ENCODE assay signal across 27 mouse cellular contexts in the genomic region with DNA sequence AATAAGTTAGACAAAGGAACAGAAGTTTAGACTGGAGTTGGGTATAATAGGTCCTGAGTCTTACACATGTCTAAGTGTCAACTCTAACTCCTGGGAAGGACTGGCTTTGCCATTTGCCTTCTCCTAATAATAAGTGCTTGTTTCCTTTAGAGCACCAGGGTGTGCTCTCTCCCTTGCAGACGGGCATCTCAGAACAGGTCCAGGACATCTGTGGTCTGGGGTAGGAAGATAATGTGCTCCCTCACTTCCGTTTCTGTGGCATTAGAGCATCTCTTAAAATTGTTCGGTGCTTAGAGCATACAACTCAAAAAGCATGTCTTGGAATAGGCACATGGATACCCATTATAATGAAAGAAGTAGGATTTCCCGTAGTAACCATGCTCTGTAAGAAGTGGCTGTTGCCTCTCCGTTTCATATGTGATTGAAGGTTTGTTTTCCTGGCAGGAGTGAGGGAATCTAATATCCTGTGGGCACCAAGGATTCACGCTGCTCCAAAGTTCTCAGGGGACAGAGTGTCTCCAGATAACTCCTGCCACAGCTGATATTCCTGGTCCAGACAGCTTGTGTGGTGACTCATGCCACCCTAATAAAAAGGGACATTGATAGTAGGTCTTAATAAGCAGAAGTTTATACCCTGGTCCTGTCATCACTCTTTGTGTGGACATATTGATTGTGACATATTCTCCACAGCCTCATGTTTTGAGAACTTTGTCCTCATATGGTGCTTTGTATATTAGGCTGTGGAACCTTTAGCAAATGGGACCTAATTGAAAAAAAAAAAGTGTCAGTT. TPM values are rescaled to one million over a fixed set of nuclear protein-coding genes. Genes with fewer than 3 reads are reported as not detected.
DNase-seq lines count a peak whose midpoint lies in the region; ATAC-seq and TF ChIP-seq lines count a peak whose summit lies in the region.
"Had no signal": no experiment of that assay in that cellular context is flagged by ENCODE, and none has a peak within 500 bp of the region (broad histone marks: within the 10 kb centered on the region; RNA-seq: fewer than 3 reads in every experiment).

No protein-coding gene starts in this region.

- H3K36me3 ChIP-seq in liver, postnatal 0 days (replicated peaks; ENCODE audit: insufficient read depth, low read length) = no peaks in the 10 kb centered on the region
- H3K36me3 ChIP-seq in liver, embryonic 12.5 days = no peaks in the 10 kb centered on the region
- H3K36me3 ChIP-seq in MEL (ENCODE audit: control insufficient read depth in 1 of 2, insufficient read depth in 2 of 2, low read length in 2 of 2) = no peaks in the 10 kb centered on the region
- no peaks in the 10 kb centered on the region for H3K36me3 ChIP-seq in midbrain, postnatal 0 days (ENCODE audit: insufficient read depth, low read length)
- no peaks in the 10 kb centered on the region for H3K36me3 ChIP-seq in limb, embryonic 10.5 days
- H3K36me3 ChIP-seq: embryonic facial prominence, embryonic 12.5 days; forebrain, embryonic 15.5 days; limb, embryonic 12.5 days; liver, embryonic 15.5 days; midbrain, embryonic 10.5 days had no signal

- no peaks in the 10 kb centered on the region for H3K79me2 ChIP-seq in MEL (ENCODE audit: control insufficient read depth, insufficient read depth, low read length, poor library complexity)

- TF ChIP-seq CTCF in liver, postnatal 0 days (IDR thresholded peaks at IDR 0.05; ENCODE audit: low read depth) = peak; percentile 29; the same call in 1 of the 2 replicates
- no peak; a peak in 1 of 6 replicates for TF ChIP-seq CTCF in MEL (IDR thresholded peaks at IDR 0.05 in 2 of 3, conservative IDR thresholded peaks at IDR 0.05 in 1 of 3; ENCODE audit: control insufficient read depth in 1 of 3, insufficient read depth in 1 of 3, low read depth in 2 of 3, low read length in 3 of 3, poor library complexity in 1 of 3, severe bottlenecking in 1 of 3)
- no peak for TF ChIP-seq CTCF in midbrain, postnatal 0 days (IDR thresholded peaks at IDR 0.05)

- TF ChIP-seq EP300 in liver, postnatal 0 days (IDR thresholded peaks at IDR 0.05; ENCODE audit: low read depth) = no peak
- no peak for TF ChIP-seq EP300 in MEL (IDR thresholded peaks at IDR 0.05; ENCODE audit: low read depth in 1 of 2, low read length in 2 of 2)

- no peaks in the 10 kb centered on the region for H3K9me3 ChIP-seq in liver, postnatal 0 days (ENCODE audit: low read length)
- no peaks in the 10 kb centered on the region for H3K9me3 ChIP-seq in liver, embryonic 12.5 days (replicated peaks)
- H3K9me3 ChIP-seq in MEL (replicated peaks; ENCODE audit: insufficient read depth, low read length) = no peaks in the 10 kb centered on the region
- no peaks in the 10 kb centered on the region for H3K9me3 ChIP-seq in midbrain, postnatal 0 days (ENCODE audit: low read length)
- H3K9me3 ChIP-seq in limb, embryonic 10.5 days (replicated peaks) = no peaks in the 10 kb centered on the region
- H3K9me3 ChIP-seq: embryonic facial prominence, embryonic 12.5 days; forebrain, embryonic 15.5 days; limb, embryonic 12.5 days; liver, embryonic 15.5 days; midbrain, embryonic 10.5 days had no signal

- peak; percentile 18 for TF ChIP-seq RAD21 in MEL (IDR thresholded peaks at IDR 0.05; ENCODE audit: low read depth, low read length)

- H3K27ac ChIP-seq in liver, postnatal 0 days (ENCODE audit: low read depth) = no peak overlapping the region
- H3K27ac ChIP-seq in liver, embryonic 12.5 days = no peak overlapping the region
- H3K27ac ChIP-seq in MEL (ENCODE audit: control insufficient read depth, low read depth, low read length) = no peak overlapping the region
- H3K27ac ChIP-seq in midbrain, postnatal 0 days (ENCODE audit: low read depth, low read length) = no peak overlapping the region
- no peak overlapping the region for H3K27ac ChIP-seq in limb, embryonic 10.5 days
- H3K27ac ChIP-seq: embryonic facial prominence, embryonic 12.5 days; forebrain, embryonic 15.5 days; limb, embryonic 12.5 days; liver, embryonic 15.5 days; midbrain, embryonic 10.5 days had no signal

- no peak overlapping the region for H3K9ac ChIP-seq in liver, postnatal 0 days (replicated peaks)
- no peak overlapping the region for H3K9ac ChIP-seq in liver, embryonic 12.5 days
- no peak overlapping the region for H3K9ac ChIP-seq in MEL (ENCODE audit: control insufficient read depth, low read depth, low read length, poor library complexity, severe bottlenecking)
- H3K9ac ChIP-seq in midbrain, postnatal 0 days (replicated peaks; ENCODE audit: low read length, poor library complexity, severe bottlenecking) = no peak overlapping the region
- H3K9ac ChIP-seq: embryonic facial prominence, embryonic 12.5 days; forebrain, embryonic 15.5 days; limb, embryonic 12.5 days; liver, embryonic 15.5 days had no signal

- no peak overlapping the region for H3K4me3 ChIP-seq in liver, postnatal 0 days (ENCODE audit: low read depth, low read length)
- no peak overlapping the region for H3K4me3 ChIP-seq in liver, embryonic 12.5 days
- no peak overlapping the region for H3K4me3 ChIP-seq in MEL (ENCODE audit: control insufficient read depth in 1 of 2, insufficient read depth in 1 of 2, low read depth in 2 of 2, low read length in 2 of 2)
- H3K4me3 ChIP-seq in midbrain, postnatal 0 days (ENCODE audit: low read depth, low read length) = no peak overlapping the region
- no peak overlapping the region for H3K4me3 ChIP-seq in limb, embryonic 10.5 days
- H3K4me3 ChIP-seq: embryonic facial prominence, embryonic 12.5 days; erythroblast, embryonic 14.5 days; forebrain, embryonic 15.5 days; limb, embryonic 12.5 days; liver, embryonic 15.5 days; midbrain, embryonic 10.5 days had no signal

- no peaks in the 10 kb centered on the region for H3K27me3 ChIP-seq in liver, postnatal 0 days (ENCODE audit: insufficient read depth, low read length)
- H3K27me3 ChIP-seq in liver, embryonic 12.5 days (replicated peaks) = no peaks in the 10 kb centered on the region
- no peaks in the 10 kb centered on the region; a peak in 1 of 4 replicates for H3K27me3 ChIP-seq in MEL (ENCODE audit: control insufficient read depth in 1 of 2, insufficient read depth in 2 of 2, low read length in 2 of 2)
- H3K27me3 ChIP-seq in midbrain, postnatal 0 days (ENCODE audit: insufficient read depth, low read length) = no peaks in the 10 kb centered on the region
- no peaks in the 10 kb centered on the region for H3K27me3 ChIP-seq in limb, embryonic 10.5 days (ENCODE audit: low read depth, poor library complexity, severe bottlenecking)
- H3K27me3 ChIP-seq: embryonic facial prominence, embryonic 12.5 days; forebrain, embryonic 15.5 days; limb, embryonic 12.5 days; liver, embryonic 15.5 days had no signal

- 57% methylated on average over 6 of the region's 6 CpGs for WGBS in liver, postnatal 0 days (ENCODE audit: insufficient replicate concordance)
- WGBS in liver, embryonic 12.5 days (ENCODE audit: insufficient replicate concordance) = 37% methylated on average over 6 of the region's 6 CpGs
- 83% methylated on average over 6 of the region's 6 CpGs for WGBS in midbrain, postnatal 0 days
- 84% methylated on average over 6 of the region's 6 CpGs for WGBS in limb, embryonic 10.5 days

- no peak for TF ChIP-seq POLR2A in MEL (IDR thresholded peaks at IDR 0.05; ENCODE audit: control insufficient read depth in 1 of 2, insufficient read depth in 1 of 2, low read depth in 1 of 2, low read length in 2 of 2, poor library complexity in 1 of 2)

- H3K4me1 ChIP-seq in liver, postnatal 0 days (ENCODE audit: insufficient read depth) = peaks cover 9% of the 10 kb centered on the region; the same call in 1 of the 2 replicates
- no peaks in the 10 kb centered on the region for H3K4me1 ChIP-seq in liver, embryonic 12.5 days
- no peaks in the 10 kb centered on the region for H3K4me1 ChIP-seq in MEL (ENCODE audit: control insufficient read depth in 1 of 2, insufficient read depth in 2 of 2, low read length in 2 of 2)
- no peaks in the 10 kb centered on the region for H3K4me1 ChIP-seq in midbrain, postnatal 0 days (ENCODE audit: insufficient read depth, low read length)
- no peaks in the 10 kb centered on the region for H3K4me1 ChIP-seq in limb, embryonic 10.5 days
- H3K4me1 ChIP-seq: embryonic facial prominence, embryonic 12.5 days; forebrain, embryonic 15.5 days; limb, embryonic 12.5 days; liver, embryonic 15.5 days; midbrain, embryonic 10.5 days had no signal

- no peak overlapping the region for H3K4me2 ChIP-seq in liver, postnatal 0 days (ENCODE audit: low read depth, low read length)
- no peak overlapping the region for H3K4me2 ChIP-seq in liver, embryonic 12.5 days
- no peak overlapping the region for H3K4me2 ChIP-seq in midbrain, postnatal 0 days (ENCODE audit: low read depth, low read length, poor library complexity, severe bottlenecking)
- H3K4me2 ChIP-seq: embryonic facial prominence, embryonic 12.5 days; forebrain, embryonic 15.5 days; limb, embryonic 12.5 days; liver, embryonic 15.5 days had no signal

- peak; percentile 50 for ATAC-seq in liver, postnatal 0 days
- ATAC-seq in liver, embryonic 12.5 days = no peak
- ATAC-seq in megakaryocyte progenitor cell, adult 5-6 weeks (replicated peaks; ENCODE audit: poor library complexity) = peak; percentile 76
- ATAC-seq in midbrain, postnatal 0 days (ENCODE audit: low FRiP score) = no peak
- ATAC-seq: CD4-positive, CD25-positive, alpha-beta regulatory T cell, adult 4 months; forebrain, embryonic 15.5 days had no signal

- DNase-seq in liver, postnatal 0 days = no peak
- peak; percentile 15 for DNase-seq in MEL (ENCODE audit: low read depth, low spot score)
- peak; percentile 50 for DNase-seq in Muller cell, postnatal 12 days (ENCODE audit: inconsistent ontology term)
- no peak for DNase-seq in frontal cortex, postnatal 10 days (ENCODE audit: low spot score in 2 of 2)
- no peak for DNase-seq in midbrain, postnatal 0 days (ENCODE audit: low spot score)
- DNase-seq in limb, embryonic 10.5 days (ENCODE audit: low spot score) = no peak
- DNase-seq: cerebellum, adult 9-11 months; heart, postnatal 10 days; lung, postnatal 10 days; right cerebral cortex, postnatal 25 days; thymus, adult 2 months had no signal

RNA-seq across cellular contexts. Expression of a gene that starts 6.7 kb away (rescaled TPM):
- not detected in 2 replicates for polyA plus RNA-seq in liver, postnatal 0 days (2015; fragmentation: Nextera tagmentation; extraction: Ambion mirVana)
- not detected in 2 replicates for polyA plus RNA-seq in liver, embryonic 12.5 days (2016; fragmentation: Nextera tagmentation; extraction: Ambion mirVana)
- total RNA-seq in MEL (2012; rRNA removed) = not detected in 2 replicates
- polyA plus RNA-seq in MEL (2012; ENCODE audit: insufficient read depth in 1 of 2, insufficient read length in 2 of 2, low read depth in 1 of 2, low replicate concordance in 2 of 2, missing spikeins in 1 of 2) = not detected
- not detected in 2 replicates for total RNA-seq in megakaryocyte progenitor cell, adult 5-6 weeks (2015)
- not detected in 2 replicates for total RNA-seq in megakaryocyte progenitor cell, adult 5-6 weeks (2017)
- not detected in 2 replicates for total RNA-seq in midbrain, postnatal 0 days (2014; rRNA removed)
- polyA plus RNA-seq in midbrain, postnatal 0 days (2015; fragmentation: Nextera tagmentation; extraction: Ambion mirVana) = 0.38 and 0.43 TPM in 2 replicates
- polyA plus RNA-seq in limb, embryonic 10.5 days (2016; fragmentation: Nextera tagmentation; extraction: Ambion mirVana) = not detected in 2 replicates
- total RNA-seq: heart, postnatal 10 days; layer of hippocampus, postnatal 10 days had no signal
- polyA plus RNA-seq: CD4-positive, CD25-positive, alpha-beta regulatory T cell, adult 4 months; erythroblast, embryonic 14.5 days; forebrain, embryonic 15.5 days; hindbrain, embryonic 11.5 days; kidney, embryonic 14.5 days; large intestine, adult 2 months; limb, embryonic 12.5 days; liver, embryonic 15.5 days; midbrain, embryonic 10.5 days; stomach, embryonic 16.5 days; thymus, adult 2 months; urinary bladder, adult 2 months had no signal

RNA-seq across cellular contexts. Expression of a gene that starts 14.4 kb away (rescaled TPM):
- polyA plus RNA-seq in liver, postnatal 0 days (2015; fragmentation: Nextera tagmentation; extraction: Ambion mirVana) = not detected in 2 replicates
- polyA plus RNA-seq in liver, embryonic 12.5 days (2016; fragmentation: Nextera tagmentation; extraction: Ambion mirVana) = not detected in 2 replicates
- total RNA-seq in MEL (2012; rRNA removed) = not detected in 2 replicates
- not detected for polyA plus RNA-seq in MEL (2012; ENCODE audit: insufficient read depth in 1 of 2, insufficient read length in 2 of 2, low read depth in 1 of 2, low replicate concordance in 2 of 2, missing spikeins in 1 of 2)
- total RNA-seq in megakaryocyte progenitor cell, adult 5-6 weeks (2015) = not detected in 2 replicates
- not detected in 2 replicates for total RNA-seq in megakaryocyte progenitor cell, adult 5-6 weeks (2017)
- total RNA-seq in midbrain, postnatal 0 days (2014; rRNA removed) = 0.90 and 2.8 TPM in 2 replicates
- 0.50 and 0.95 TPM in 2 replicates for polyA plus RNA-seq in midbrain, postnatal 0 days (2015; fragmentation: Nextera tagmentation; extraction: Ambion mirVana)
- not detected in 2 replicates for polyA plus RNA-seq in limb, embryonic 10.5 days (2016; fragmentation: Nextera tagmentation; extraction: Ambion mirVana)
- total RNA-seq: heart, postnatal 10 days had no signal
- polyA plus RNA-seq: CD4-positive, CD25-positive, alpha-beta regulatory T cell, adult 4 months; erythroblast, embryonic 14.5 days; forebrain, embryonic 15.5 days; hindbrain, embryonic 11.5 days; kidney, embryonic 14.5 days; large intestine, adult 2 months; limb, embryonic 12.5 days; liver, embryonic 15.5 days; midbrain, embryonic 10.5 days; neural tube, embryonic 14.5 days; stomach, embryonic 16.5 days; urinary bladder, adult 2 months had no signal

RNA-seq across cellular contexts. Expression of a gene that starts 15.3 kb away (rescaled TPM):
- polyA plus RNA-seq in liver, postnatal 0 days (2015; fragmentation: Nextera tagmentation; extraction: Ambion mirVana) = not detected in 2 replicates
- polyA plus RNA-seq in liver, embryonic 12.5 days (2016; fragmentation: Nextera tagmentation; extraction: Ambion mirVana) = not detected in 2 replicates
- total RNA-seq in MEL (2012; rRNA removed) = not detected in 2 replicates
- not detected for polyA plus RNA-seq in MEL (2012; ENCODE audit: insufficient read depth in 1 of 2, insufficient read length in 2 of 2, low read depth in 1 of 2, low replicate concordance in 2 of 2, missing spikeins in 1 of 2)
- total RNA-seq in megakaryocyte progenitor cell, adult 5-6 weeks (2015) = not detected in 2 replicates
- total RNA-seq in megakaryocyte progenitor cell, adult 5-6 weeks (2017) = not detected in 2 replicates
- total RNA-seq in midbrain, postnatal 0 days (2014; rRNA removed) = not detected in 2 replicates
- polyA plus RNA-seq in midbrain, postnatal 0 days (2015; fragmentation: Nextera tagmentation; extraction: Ambion mirVana) = not detected in 2 replicates
- not detected in 2 replicates for polyA plus RNA-seq in limb, embryonic 10.5 days (2016; fragmentation: Nextera tagmentation; extraction: Ambion mirVana)
- total RNA-seq: heart, postnatal 10 days; layer of hippocampus, postnatal 10 days had no signal
- polyA plus RNA-seq: CD4-positive, CD25-positive, alpha-beta regulatory T cell, adult 4 months; erythroblast, embryonic 14.5 days; forebrain, embryonic 15.5 days; hindbrain, embryonic 11.5 days; kidney, embryonic 14.5 days; large intestine, adult 2 months; limb, embryonic 12.5 days; liver, embryonic 15.5 days; midbrain, embryonic 10.5 days; neural tube, embryonic 14.5 days; stomach, embryonic 16.5 days; urinary bladder, adult 2 months had no signal

RNA-seq across cellular contexts. Expression of a gene that starts 25.5 kb away (rescaled TPM):
- polyA plus RNA-seq in liver, postnatal 0 days (2015; fragmentation: Nextera tagmentation; extraction: Ambion mirVana) = not detected in 2 replicates
- not detected in 2 replicates for polyA plus RNA-seq in liver, embryonic 12.5 days (2016; fragmentation: Nextera tagmentation; extraction: Ambion mirVana)
- not detected in 2 replicates for total RNA-seq in MEL (2012; rRNA removed)
- not detected for polyA plus RNA-seq in MEL (2012; ENCODE audit: insufficient read depth in 1 of 2, insufficient read length in 2 of 2, low read depth in 1 of 2, low replicate concordance in 2 of 2, missing spikeins in 1 of 2)
- total RNA-seq in megakaryocyte progenitor cell, adult 5-6 weeks (2015) = not detected in 2 replicates
- not detected in 2 replicates for total RNA-seq in megakaryocyte progenitor cell, adult 5-6 weeks (2017)
- not detected in 2 replicates for total RNA-seq in midbrain, postnatal 0 days (2014; rRNA removed)
- not detected in 2 replicates for polyA plus RNA-seq in midbrain, postnatal 0 days (2015; fragmentation: Nextera tagmentation; extraction: Ambion mirVana)
- not detected in 2 replicates for polyA plus RNA-seq in limb, embryonic 10.5 days (2016; fragmentation: Nextera tagmentation; extraction: Ambion mirVana)
- total RNA-seq: heart, postnatal 10 days; layer of hippocampus, postnatal 10 days had no signal
- polyA plus RNA-seq: CD4-positive, CD25-positive, alpha-beta regulatory T cell, adult 4 months; erythroblast, embryonic 14.5 days; forebrain, embryonic 15.5 days; hindbrain, embryonic 11.5 days; kidney, embryonic 14.5 days; large intestine, adult 2 months; limb, embryonic 12.5 days; liver, embryonic 15.5 days; midbrain, embryonic 10.5 days; neural tube, embryonic 14.5 days; stomach, embryonic 16.5 days; thymus, adult 2 months; urinary bladder, adult 2 months had no signal

RNA-seq across cellular contexts. Expression of a gene that starts 30.6 kb away (rescaled TPM):
- not detected in 2 replicates for polyA plus RNA-seq in liver, postnatal 0 days (2015; fragmentation: Nextera tagmentation; extraction: Ambion mirVana)
- polyA plus RNA-seq in liver, embryonic 12.5 days (2016; fragmentation: Nextera tagmentation; extraction: Ambion mirVana) = not detected in 2 replicates
- not detected in 2 replicates for total RNA-seq in MEL (2012; rRNA removed)
- polyA plus RNA-seq in MEL (2012; ENCODE audit: insufficient read depth in 1 of 2, insufficient read length in 2 of 2, low read depth in 1 of 2, low replicate concordance in 2 of 2, missing spikeins in 1 of 2) = not detected
- not detected in 2 replicates for total RNA-seq in megakaryocyte progenitor cell, adult 5-6 weeks (2015)
- not detected in 2 replicates for total RNA-seq in megakaryocyte progenitor cell, adult 5-6 weeks (2017)
- total RNA-seq in midbrain, postnatal 0 days (2014; rRNA removed) = 0.47 and 1.3 TPM in 2 replicates
- 1.2 and 1.6 TPM in 2 replicates for polyA plus RNA-seq in midbrain, postnatal 0 days (2015; fragmentation: Nextera tagmentation; extraction: Ambion mirVana)
- polyA plus RNA-seq in limb, embryonic 10.5 days (2016; fragmentation: Nextera tagmentation; extraction: Ambion mirVana) = not detected in 2 replicates
- total RNA-seq: heart, postnatal 10 days had no signal
- polyA plus RNA-seq: CD4-positive, CD25-positive, alpha-beta regulatory T cell, adult 4 months; embryonic facial prominence, embryonic 12.5 days; erythroblast, embryonic 14.5 days; forebrain, embryonic 15.5 days; hindbrain, embryonic 11.5 days; kidney, embryonic 14.5 days; large intestine, adult 2 months; limb, embryonic 12.5 days; liver, embryonic 15.5 days; midbrain, embryonic 10.5 days; neural tube, embryonic 14.5 days; stomach, embryonic 16.5 days; thymus, adult 2 months; urinary bladder, adult 2 months had no signal

Comparison
In these comparisons a context has a peak if more than half of its experiments do, and no peak if none do; other contexts are left out.
1. ATAC-seq: peak in liver, postnatal 0 days (single experiment) and megakaryocyte progenitor cell, adult 5-6 weeks (single experiment); none in liver, embryonic 12.5 days (single experiment) and midbrain, postnatal 0 days (single experiment).
2. DNase-seq: peak in MEL (single experiment) and Muller cell, postnatal 12 days (single experiment); none in liver, postnatal 0 days (single experiment), frontal cortex, postnatal 10 days (0 of 2), midbrain, postnatal 0 days (single experiment) and limb, embryonic 10.5 days (single experiment).